Mouse (Mus musculus) cerebellum, postnatal 10 days (tissue): ENCODE measurements around the gene Syce2.

Source experiments
- DNase-seq, 2 experiments: peaks; one replicate each; pipeline ENCODE4 v3.0.0; 2021; ENCODE audit warnings: mixed read lengths in 2 of 2

Gene Syce2

GRCm38 (mm10) chr8:84928456-84929306 lies 56.8 kb downstream of the Syce2 start:
- DNase-seq: peak; percentile 90 to 92

GRCm38 (mm10) chr8:84930582-84930981 lies 58.7 kb downstream of the Syce2 start:
- no peak for DNase-seq

- DNase-seq: no peak
These were observed 62.1 kb downstream of the Syce2 start for GRCm38 (mm10) chr8:84933767-84934559.

- peak; percentile 83 to 88 for DNase-seq
These were observed 62.9 kb downstream of the Syce2 start for GRCm38 (mm10) chr8:84934860-84935259.

GRCm38 (mm10) chr8:84935489-84935888 lies 63.6 kb downstream of the Syce2 start:
- peak; percentile 54 to 62 for DNase-seq

GRCm38 (mm10) chr8:84936041-84936961 lies 64.4 kb downstream of the Syce2 start:
- DNase-seq: peak; percentile 68 to 71

GRCm38 (mm10) chr8:84936962-84937546 lies 65.1 kb downstream of the Syce2 start, which contains the start of gene Mast1:
Mast1 (minus strand) TSS chr8:84937359.
- peak; percentile 96 for DNase-seq
